Mouse (Mus musculus) layer of hippocampus, postnatal 14 days (tissue): Measurements from ENCODE around the gene Ccdc81. TPM values are rescaled to one million over a fixed set of nuclear protein-coding genes. Genes with fewer than 3 reads are reported as not detected.

Experiments used
- DNase-seq, 2 experiments: peaks; one replicate each; pipeline ENCODE4 v3.0.0; 2021 to 2022; ENCODE audit warnings: low spot score in 2 of 2, mixed read lengths in 1 of 2
- long read RNA-seq, 2 experiments: library from polyadenylated mRNA; stranded (forward); transcript quantifications; one replicate each; pipeline ENCODE4 v2.0.0; 2021
- total RNA-seq, 2 experiments: library from RNA; stranded (reverse); gene quantifications; 2 replicates each; pipeline ENCODE4 v1.2.3; 2021

Gene Ccdc81
- 1 to 10 TPM in 1 of 2 experiments, under 1 TPM in 1; 0.38 to 1.3 TPM for total RNA-seq
- long read RNA-seq, experiment 1 = 0 reads
- long read RNA-seq, experiment 2, partial matches to known transcripts = 0 of 2 reads
- long read RNA-seq, experiment 2, other reads (novel, unspliced or antisense) = 1 of 2 reads

DNA sequence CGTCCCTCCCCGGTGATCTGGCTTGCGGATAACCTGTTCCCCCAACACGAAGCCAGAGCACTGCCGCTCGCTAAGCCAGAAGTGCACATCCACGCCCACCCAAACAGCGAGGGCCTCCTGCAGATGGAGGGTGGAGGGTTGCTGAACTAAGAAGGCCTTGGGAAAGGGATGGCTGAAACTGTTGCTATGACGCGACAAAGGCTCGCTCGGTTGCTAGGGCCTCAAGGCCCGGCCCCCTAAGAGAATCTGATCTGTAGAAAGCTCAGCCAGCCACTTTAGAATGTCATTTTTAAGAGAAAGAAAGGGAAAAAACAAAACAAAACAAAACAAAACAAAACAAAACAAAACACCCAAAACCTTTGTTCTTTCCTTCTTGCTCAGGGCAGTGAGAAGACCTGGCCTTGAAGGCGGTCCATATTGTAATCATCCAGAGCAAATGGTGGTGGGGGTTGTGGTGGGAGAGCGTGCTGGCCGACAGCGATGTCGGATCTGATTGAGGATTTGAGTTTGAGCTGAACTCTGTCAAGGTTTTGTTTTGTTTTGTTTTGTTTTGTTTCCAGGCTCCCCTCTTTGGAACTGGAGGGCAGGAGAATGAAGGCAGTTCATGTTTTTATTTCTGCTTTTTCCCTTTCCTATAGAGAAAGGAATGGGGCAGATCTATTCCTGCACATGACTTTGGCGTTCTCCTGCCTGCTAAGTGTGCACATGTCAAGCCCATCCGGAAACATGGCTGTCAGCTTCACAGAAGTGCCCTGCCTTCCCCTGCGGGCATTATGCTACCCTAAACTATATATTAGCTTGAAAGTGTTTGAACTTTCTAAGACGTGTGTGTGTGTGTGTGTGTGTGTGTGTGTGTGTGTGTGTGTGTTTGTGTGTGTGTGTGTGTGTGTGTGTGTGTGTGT lies at the start of gene Ccdc81:
Ccdc81 (minus strand) TSS at position 188 of the 902 bp plus-strand sequence.
- no peak for DNase-seq

- DNase-seq = no peak
These were observed 46.0 kb upstream of the Ccdc81 start for GRCm38 (mm10) chr7:89949403-89949802.

DNA sequence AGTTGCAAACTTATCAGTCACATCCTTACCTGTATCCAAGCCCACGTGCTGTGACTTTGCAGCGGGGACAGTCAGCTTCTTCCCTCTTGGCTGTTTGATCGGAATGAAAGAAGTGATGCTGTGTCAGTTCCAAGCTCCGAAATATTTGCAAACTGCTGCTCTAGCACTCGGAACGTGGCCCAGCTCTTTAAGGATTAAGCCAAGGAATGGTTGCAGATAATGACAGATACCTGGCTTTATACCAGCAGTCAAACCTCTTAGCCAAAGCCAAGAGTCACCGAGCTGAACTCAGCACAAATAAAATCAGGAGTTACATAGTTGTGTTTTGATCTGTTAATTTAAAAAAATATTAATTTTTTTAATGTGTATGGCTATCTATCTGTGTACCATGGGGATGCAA lies 44.6 kb upstream of the Ccdc81 start:
- no peak for DNase-seq

GRCm38 (mm10) chr7:89940571-89941463 lies 37.4 kb upstream of the Ccdc81 start, which contains the start of gene Hikeshi:
Gene Hikeshi, minus strand, starts transcription at chr7:89941204.
- DNase-seq = peak; percentile 88 to 96

DNA sequence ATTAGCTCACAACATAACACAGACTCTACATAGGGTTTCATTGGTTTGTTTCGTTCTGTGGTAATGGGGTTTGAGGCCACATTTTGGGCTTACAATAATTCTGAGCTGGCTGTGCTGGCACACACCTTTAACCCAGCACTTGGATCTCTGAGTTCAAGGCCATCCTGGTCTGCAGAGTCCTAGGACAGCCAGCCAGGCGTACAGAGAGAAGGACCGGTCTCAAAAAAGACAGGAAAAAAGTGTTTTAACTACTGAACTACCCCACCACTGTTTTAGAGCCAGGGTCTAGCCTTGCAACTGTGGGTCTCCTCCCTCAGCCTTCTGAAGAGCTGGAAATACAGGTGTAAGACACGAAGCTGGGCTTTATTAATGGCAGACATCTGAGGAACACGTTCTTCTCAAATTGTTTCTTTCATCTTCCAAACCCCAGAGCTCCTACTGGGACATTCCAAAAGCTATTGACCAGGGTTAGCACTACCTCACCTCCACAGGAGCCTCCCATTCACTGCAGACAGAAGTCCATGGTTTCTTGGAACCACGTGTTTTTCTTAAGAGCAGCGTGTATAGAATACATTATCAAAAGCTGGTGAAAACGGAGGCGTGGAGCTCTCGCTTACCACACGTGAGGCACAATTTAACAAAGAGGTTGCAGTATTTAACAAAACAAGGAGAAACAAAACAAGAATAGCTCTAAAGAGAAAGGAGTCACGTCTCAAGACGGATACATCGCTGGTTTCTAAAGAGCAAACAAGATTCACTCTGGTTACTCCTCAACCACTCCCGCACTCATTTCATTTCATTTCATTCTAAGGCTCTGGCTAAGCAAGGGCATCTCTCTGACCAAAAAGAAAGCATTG lies 36.3 kb upstream of the Ccdc81 start:
- DNase-seq = peak in 1 of 2 experiments; percentile 13

DNA sequence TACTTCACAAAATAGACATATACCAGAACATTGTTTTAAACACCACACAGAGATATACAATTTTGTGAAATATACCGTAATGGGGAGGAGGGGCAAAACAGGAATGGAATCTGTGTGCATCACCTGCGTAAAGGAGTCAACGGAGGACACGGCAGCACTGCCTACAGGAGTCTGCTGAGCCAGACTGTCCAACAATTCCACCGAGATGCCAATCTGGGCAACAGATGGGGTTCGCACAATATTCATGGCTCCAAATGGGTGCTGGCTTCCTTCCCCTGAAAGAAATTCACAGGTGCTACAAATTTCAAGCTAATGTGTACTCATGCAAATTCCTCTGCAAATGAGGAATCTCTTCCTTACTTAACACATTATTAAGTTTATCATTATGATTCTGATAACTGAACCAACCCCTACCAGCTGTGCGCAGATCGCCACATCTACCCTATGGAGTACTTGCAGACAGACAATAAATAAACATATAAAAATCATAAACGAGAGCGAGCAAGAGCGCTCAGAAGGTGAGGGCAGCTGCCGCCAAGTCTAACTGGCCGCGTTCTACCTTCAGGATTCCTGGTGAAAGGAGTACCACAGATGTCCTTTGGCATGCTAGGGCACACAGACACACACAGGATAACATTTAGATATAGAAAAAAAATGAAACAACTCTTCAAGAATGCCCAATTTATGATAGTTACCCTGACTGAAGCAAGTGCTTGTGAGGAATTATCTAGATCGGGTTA lies 20.2 kb upstream of the Ccdc81 start:
- DNase-seq = peak; percentile 73 to 91

- DNase-seq = no peak
These were observed 14.3 kb upstream of the Ccdc81 start for GRCm38 (mm10) chr7:89917776-89918175.

GRCm38 (mm10) chr7:89916711-89917110 lies 13.3 kb upstream of the Ccdc81 start:
- no peak for DNase-seq

DNA sequence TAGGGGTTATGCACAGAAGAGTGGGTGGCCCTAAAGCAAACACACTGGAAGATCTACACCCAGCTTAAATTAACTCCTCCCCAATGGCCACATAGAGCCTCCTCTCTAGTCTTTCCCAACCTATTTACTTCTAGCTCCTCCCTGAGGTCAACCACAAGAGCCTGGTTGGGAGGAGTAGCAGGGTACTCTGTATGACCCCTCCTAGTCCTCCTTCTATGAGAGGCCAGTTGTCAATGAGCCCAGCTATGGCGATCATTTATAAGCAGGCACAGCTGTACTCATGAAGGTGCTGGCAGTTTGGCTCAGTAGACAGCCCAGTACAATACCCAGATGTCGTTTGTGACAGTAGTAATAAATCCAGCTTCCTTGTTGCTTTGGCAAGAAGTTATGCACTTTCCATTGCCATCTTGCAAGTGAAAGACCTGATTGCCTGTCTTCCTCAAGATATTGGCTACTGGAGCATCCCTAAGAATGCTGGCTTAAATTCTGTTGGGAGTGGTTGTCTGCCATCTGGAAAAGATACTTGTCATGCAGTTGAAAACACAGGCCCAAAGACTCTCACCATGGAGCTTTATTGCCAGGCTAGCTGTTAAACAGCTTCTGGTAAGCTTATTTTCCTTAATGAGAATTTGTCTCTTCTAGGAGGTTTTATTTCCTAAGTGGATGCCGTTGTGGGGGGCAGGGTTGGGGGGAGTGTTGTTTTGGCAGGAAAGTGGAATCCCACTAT lies 10.2 kb upstream of the Ccdc81 start:
- no peak for DNase-seq

DNA sequence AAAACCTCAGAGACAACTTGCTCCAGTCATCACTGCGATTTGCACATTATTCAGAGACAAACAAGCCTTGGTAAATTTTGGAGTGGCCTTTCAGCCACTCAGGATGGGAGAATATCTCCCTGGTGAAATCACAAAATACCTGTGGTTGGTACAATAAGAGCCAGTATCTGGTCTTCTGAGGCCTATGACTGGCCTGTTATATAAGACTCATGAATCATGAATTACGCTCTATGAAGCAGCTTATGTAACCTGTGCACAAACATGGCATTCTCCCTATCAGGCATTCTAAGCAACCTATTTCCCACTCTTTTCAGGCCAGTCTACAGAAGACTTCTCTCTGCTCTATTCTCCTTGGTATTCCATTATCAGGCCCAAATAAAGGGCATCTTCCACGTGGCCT lies 8.9 kb upstream of the Ccdc81 start:
- no peak for DNase-seq

DNA sequence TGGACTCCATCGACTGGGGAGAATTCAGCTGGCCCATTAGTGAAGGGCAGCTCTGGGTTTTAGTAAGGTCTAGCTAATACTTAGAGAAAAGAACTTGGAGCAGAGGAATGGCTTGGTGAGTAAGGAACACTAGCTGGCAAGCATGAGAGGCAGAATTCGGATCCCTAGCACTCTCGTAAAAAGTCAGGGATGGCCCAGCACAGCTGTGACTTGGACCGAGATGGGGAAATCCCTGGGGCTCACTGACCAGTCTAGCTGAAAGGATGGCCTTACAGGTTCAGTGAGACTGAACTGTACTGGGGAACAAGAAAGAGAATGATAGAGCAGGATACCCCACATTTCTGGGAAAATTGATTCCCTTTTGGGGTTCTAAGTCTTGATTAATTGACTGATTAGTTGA lies 6.3 kb upstream of the Ccdc81 start:
- no peak for DNase-seq

GRCm38 (mm10) chr7:89908899-89909621 lies 5.6 kb upstream of the Ccdc81 start:
- DNase-seq = no peak

DNA sequence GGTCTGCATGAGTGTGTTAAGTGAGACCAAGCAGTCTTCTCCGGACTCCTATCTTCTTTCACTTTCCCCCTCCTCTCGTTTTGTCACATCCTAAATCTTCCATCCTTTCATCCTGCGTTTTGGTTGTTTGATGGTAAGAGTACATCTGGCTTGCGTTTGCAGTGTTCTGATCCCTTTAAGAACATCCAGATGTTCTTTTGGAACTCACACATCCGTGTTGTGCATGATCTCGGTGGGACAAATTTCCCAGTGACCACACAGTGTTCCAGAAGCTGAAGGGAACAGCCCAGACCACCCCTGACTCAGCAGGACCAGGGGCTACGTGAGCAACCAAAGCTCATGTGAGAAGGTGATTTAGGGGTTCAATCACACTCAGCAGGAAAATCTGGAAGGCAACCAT lies 5.0 kb upstream of the Ccdc81 start:
- no peak for DNase-seq

- DNase-seq = peak; percentile 63 to 77
These were observed 4.5 kb upstream of the Ccdc81 start for GRCm38 (mm10) chr7:89907950-89908349.

DNA sequence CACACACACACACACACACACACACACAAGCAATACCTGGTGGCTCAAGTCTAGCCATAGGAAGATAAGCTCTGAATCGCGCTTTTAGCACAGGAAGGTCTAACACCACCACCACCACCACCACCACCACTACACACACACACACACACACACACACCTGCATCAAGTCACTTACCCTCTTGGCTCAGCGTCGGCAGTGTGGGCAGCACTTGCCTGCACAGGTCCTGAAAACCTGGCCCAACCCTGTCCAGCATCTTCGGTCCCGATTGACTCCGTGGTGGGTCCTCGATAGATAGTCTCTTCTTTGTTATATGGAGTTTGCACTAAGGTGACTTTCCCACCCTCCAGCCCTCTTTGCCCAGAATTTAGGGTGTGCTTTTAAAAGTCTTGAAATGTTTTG lies 422 bp downstream of the Ccdc81 start:
- no peak for DNase-seq

DNA sequence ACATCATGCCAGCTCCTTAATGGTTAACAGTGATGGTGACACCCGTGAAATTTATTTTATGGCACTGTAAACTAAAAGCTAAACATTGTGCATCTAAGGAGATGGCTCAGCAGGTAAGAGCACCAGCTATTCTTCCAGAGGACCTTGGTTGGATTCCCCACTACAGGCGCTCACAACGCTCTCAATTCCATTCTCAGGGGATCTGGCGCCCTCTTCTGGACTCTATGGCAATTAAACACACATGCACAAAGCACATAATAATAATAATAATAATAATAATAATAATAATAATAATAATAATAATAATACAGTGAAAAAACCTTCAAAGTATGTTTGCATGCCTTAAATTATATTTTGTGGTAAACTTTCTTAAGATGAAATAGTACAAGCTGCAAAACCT lies 11.6 kb downstream of the Ccdc81 start:
- no peak for DNase-seq

GRCm38 (mm10) chr7:89891412-89891811 lies 12.0 kb downstream of the Ccdc81 start:
- DNase-seq = no peak

GRCm38 (mm10) chr7:89884551-89884950 lies 18.9 kb downstream of the Ccdc81 start:
- no peak for DNase-seq

DNA sequence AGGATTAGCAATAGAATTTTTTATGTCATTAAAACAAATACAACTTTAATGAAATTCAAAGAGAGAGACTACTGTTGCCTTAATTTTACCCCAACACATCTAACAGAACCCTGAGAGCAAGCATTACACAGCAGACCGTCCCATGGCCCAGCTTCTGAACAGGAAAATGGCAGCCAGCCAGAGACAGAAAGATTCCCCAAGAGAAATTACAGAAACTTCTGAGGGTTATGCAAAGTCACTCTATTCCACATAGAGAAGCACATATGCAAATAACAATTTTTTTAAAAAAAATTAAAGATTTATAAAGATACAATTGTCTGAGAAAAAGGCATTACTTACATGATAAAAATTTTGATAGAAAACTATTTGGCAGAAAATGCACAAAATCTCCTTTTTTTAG lies 23.7 kb downstream of the Ccdc81 start:
- DNase-seq = no peak
